Mouse (Mus musculus) right cerebral cortex, postnatal 10 days (tissue): Measurements from ENCODE around the gene Zgrf1.

Experiments
- DNase-seq, 2 experiments: peaks; one replicate each; pipeline ENCODE4 v3.0.0; 2021; ENCODE audit warnings: low spot score in 2 of 2

The Zgrf1 gene

DNA sequence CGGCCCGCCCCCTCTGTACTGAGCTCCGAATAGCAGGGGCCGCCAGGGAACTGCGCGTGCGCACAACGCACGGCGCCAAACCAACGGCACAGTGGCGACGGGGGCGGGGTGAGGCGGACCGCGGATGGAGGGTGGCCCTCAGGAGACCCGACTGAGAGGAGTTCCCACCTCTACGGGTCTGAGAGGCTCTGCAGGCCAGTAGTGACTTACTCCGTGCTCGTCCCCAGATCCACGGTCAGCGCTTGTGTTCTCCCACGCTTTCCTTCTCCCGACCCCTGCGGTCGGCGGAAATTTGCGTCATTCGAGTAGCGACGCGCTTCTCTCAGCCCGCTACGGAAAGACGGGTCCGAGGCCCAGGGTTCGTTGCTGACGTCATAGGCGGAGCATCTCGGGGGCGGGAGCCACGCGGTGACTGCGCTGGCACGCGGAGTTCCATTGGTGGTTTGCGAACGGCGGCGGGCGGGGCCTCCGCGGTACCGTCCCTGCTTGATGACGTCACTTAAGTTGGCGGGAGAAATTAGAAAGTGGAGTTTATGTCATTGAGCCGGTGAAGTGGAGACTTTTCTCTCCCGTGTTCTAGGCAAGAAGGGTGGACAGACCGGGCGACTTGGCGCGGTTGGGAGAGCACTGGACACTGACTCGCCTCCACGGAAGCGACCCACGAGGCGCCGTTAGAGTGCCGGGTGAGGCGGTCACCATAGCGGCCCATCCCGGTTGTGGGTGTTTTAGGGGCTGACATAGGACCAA is at the start of gene Zgrf1, which contains the start of gene Larp7:
Gene Zgrf1, plus strand, starts transcription at position 517 of the 747 bp plus-strand sequence.
Gene Larp7, minus strand, starts transcription at position 377 of the 747 bp plus-strand sequence.
- peak; percentile 99 to 100 for DNase-seq

DNA sequence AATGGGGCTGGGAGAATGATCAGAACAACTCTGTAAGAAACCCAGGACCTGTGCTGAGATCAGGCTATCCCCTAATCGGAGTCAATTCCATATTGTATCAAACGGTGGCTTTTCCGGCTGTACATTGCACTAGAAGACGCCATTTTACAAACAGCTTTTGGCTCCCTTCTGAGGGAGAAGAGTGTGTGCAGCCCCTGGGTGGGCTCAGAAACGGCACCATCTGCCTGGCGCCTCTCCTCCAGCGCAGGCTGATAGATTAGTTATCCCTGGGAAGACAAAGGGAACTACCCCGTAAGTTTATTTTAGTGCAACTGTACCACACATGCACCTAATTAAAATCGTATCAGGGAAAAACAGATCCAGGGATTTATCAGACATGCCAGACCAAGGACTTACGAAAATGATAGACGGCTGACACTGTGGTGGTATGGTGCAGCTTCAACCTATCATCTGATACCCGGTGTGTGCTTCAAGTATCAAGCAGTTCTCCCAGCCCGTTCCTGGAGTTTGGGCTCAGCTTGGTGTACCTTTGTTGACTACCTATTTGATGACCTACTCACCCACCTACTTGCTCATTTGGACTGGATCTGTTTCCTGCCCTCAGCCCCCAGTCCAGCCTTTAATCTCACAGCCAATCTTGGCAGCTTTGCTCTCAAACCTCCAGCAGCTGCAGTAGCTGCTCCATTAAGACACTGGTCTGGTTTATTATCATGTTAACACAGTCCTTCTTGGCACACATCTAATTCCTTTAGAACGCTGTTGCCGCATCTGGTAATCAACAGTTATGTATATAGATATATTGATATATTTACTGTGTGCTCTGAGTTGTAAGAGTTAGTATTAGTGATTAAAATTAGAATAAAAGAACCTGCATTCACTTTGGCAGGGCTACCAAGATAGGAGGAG is 45.2 kb upstream of the Zgrf1 start:
- DNase-seq = no peak

DNA sequence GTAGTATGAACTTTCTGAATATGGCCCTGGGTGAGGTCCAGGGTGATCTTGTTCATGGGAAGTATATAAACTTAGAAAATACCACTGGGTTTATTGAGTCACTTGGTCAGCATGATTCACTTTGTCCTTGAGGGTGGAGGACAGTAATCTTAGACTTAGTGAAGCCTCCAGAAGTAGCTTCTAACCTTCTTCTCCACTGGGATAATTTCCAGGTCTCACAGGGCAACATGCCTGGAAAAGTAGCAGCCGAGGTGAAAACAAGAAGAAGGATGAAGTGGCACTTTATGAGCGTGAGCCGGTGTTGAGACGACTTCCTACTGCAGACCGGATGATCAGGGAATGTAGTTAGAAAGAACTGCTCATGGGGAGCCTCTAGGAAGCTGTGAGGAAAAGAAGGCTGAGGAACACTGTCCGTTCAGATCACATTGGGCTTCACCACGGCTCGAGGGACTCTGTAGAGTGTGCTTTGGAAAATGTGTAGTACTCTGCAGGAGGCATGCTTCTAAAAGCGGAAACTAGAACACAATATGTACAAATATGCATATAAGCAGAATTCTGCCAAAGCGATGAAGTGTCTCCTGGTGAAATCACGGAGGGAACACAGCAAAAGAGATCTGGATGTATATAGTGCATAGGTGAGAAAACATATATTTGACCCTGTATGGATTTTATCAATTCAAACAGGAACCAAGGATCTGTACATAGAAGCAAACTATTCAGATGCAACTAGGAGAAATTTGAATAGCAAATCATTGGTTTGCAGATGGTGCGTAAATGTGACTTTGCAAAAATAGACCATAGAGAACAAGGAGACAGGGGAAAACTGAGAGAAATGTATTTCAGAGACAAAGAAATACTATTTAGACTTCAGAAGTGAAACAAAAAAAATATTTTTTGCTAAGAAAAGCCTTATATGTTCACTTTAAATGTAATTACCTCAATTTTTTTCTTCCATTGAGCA is 41.2 kb upstream of the Zgrf1 start:
- no peak for DNase-seq

DNA sequence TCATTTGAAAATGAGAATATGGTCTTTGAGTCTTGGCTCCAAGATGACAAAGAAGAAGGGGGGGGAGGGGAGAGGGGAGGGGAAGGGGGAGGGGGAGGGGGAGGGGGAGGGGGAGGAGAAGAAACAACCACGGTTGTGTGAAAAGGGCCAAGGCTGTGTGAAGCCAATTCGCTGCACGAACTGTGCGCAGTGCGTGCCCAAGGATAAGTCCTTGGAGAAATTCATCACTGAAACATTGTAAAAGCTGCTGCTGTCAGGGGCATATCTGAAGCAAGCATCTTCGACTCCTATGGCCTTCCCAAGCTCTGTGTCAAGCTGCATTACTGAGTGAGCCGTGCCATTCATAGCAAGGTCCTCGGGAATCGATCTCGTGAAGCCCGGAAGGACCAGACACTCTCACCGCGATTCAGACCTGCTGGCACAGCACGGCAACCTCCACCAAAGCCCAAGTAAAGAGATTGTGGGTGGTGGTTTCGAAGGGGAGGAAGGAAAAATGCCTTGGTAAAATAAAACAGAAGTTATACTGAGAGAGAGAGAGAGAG is 40.4 kb upstream of the Zgrf1 start:
- no peak for DNase-seq

DNA sequence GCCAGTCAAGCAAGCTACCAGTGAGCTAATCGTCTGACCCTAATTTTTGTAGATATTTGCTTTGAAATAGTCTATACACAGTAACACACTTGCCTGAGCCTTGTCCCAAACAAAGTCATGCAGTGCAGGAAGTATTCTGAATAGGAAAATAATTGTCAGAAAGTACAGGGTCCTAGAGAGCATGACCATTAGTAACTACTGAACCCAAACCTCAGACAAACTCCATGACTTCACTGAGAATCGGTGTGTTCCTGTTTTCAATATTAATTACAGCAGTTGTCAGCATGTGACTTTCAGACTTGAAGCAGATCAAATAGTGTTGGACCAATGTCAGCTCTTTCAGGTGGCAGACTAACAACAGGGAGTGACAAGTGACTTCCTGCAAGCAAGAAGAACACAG is 39.6 kb upstream of the Zgrf1 start:
- no peak for DNase-seq

DNA sequence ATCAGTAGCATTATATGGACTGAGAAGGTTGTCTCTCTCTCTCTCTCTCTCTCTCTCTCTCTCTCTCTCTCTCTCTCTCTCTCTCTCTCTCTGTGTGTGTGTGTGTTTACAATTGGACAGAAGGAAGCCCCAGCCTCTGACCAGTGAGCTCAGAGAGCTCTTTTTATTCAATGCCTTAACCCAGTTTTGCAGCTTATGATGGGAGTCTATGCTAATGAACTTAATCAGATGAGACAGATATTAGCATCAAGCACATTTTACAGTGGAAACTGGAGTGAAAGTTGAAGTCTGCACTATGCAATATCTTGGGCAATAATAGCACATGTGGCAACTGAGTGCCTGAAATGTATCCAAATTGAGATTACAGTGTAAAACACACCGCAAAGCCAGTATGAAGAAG is 38.0 kb upstream of the Zgrf1 start:
- no peak for DNase-seq

DNA sequence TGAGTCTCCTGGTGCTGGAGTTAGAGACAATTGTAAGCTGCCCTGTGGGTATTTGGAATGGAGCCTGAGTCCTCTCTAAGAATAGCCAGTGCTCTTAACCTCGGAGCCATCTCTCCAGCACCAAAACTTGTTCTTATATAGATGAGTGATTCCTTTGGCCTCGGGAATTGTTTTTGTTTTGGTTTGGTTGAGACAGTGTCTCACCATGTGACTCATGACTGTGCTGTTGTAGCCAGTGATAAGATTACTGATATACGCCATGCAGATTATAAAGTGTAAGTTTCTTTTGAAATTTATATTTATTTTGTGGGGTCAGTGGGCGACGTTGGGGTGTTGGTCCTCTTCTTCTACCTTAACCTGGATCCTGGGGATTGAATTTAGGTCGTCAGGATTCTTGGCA is 33.0 kb upstream of the Zgrf1 start:
- DNase-seq = no peak

DNA sequence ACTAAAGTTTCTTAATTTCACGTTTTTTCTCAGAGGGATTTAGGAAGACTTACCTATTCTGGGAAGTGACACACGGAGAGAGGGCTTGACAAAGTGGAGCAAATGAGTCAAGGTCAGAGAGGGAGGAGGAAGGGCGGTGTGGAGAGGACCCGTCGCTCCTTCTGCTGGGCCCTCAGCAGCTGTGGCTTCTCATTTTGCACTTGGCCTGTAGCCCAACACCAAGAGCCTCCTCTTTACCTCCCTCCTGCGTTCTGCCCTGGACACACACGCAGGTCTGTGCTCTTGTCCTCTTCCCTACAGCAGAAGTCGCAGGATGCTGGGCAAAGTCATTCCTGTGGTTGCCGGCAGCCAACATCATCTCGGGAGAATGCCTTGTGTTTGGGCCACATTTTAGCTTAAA is 32.1 kb upstream of the Zgrf1 start:
- no peak for DNase-seq

DNA sequence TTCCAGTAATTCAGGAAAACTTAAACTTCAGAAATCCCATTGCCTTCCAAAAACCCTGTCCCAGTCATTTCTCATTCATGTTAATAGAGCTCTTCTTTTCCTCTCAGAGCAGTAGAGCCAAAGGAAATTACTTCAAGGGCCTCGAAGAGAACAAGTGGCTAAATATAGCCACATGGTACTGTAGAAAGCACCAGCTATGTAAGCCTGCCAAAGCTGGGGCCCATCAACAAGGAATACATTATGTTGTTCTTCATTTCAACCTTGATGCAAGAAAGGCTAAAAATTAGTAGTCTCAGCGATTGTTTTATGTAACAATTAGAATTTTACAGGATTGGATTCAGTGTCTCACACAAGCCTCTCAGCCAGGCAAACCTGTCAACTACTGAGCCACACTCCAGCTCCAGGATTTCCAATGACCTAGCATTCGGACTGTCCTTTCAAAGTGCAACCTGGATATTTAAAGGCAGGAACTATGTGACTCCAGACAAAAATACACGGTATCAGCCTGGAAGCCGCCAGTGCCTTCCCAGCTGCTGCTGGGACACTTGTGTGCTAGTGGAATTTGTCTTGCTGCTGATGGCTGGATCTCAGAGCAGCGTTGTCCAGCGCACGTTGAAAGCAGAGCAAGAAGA is 28.0 kb upstream of the Zgrf1 start:
- DNase-seq = no peak

DNA sequence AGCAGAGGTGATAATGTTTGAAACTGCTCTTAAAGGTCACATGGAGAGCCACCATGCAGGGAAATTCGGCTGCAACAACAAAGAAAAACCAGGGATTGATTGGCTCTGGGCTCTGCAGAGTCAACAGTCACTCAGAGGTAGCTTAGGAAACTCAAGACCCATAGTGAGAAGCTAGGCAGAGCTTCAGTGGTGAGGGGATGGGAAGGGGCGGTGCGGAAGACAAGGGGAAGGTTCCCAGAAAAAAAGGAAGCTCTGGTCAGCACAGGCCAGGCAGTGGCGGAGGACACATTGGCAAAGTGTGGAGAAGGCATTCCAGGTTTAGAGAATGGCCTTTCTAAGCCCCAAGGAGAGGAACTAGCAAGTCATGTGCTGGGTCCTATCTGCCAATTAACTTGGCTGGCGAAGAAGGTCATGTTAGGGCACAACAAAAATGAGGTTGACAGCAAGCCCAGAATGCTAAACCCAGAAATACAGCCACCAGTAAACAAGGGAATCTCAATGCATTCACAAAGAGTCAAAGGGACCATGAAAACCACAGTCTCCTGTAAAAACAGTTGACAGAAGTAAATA is 25.7 kb upstream of the Zgrf1 start:
- peak; percentile 43 to 55 for DNase-seq

DNA sequence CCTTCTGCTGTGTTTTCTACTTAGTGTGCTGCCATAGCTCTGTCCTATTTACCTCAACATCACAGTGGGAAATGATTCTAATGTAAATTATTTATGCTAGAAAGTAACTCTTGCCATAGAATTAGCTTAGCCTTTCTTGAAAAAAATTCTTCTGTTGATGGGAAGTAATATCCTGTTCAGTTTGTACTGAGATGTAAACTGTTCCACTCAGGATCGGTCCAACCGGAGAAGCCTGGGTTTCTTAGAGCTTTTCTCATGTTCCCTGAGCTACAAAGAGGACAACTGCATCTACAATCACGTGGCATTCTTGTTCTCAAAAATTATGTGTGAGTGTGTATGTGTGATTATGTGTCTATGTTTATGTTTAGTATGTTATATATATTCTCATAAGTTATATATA is 24.1 kb upstream of the Zgrf1 start:
- DNase-seq = no peak

DNA sequence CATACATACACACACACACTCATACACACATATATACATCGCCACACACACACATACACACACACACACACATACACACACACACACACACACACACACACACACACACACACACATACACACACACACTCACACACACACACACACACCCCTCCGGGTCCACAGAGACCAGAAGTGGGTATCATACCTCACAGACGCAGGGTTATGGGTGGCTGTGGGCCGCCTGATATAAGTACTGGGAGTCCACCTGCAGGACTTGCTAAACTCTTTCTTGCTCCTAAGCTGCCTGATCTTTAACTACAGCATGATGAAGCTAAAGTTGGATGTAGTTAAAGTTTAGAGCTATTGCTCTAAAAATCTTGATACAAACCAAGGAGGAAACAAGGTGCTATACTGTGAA is 23.5 kb upstream of the Zgrf1 start:
- no peak for DNase-seq

DNA sequence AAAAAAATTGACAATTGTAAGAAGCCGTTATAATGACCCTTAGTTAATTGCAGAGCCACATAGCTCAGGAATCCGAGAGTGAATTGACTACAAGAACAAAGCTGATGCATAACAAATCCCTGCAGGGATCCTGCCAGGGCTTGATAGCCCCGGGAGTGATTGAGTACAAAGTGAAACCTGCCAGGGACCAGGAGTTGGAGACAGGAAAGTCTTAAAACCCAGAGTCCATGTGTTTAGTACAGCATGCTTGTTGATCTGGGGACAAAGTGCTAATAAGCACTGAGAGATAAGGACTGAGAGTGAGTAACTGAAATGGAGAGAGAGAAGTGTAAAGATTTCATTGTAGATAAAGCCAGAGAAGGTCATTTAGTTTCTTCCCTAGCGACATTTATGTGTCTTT is 23.0 kb upstream of the Zgrf1 start:
- DNase-seq = no peak

DNA sequence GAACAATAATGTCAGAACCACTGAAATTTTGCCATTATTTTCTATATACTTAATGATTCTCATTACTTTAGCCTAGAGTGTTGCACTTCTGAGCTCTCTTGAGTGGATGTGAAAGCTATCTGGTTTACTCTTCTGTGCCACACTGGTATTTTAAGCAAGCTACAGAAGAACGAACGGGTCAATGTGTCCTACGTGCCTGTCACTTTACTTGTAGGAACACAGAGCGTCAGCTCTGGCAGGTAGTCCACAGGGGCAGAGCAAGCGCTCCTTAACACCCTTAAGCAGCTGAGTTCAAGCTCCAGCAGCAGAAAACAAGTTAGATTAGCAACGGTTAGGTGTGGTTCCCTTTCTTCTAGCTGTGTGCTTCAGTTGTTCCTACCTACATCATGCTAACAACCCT is 14.1 kb upstream of the Zgrf1 start:
- no peak for DNase-seq

DNA sequence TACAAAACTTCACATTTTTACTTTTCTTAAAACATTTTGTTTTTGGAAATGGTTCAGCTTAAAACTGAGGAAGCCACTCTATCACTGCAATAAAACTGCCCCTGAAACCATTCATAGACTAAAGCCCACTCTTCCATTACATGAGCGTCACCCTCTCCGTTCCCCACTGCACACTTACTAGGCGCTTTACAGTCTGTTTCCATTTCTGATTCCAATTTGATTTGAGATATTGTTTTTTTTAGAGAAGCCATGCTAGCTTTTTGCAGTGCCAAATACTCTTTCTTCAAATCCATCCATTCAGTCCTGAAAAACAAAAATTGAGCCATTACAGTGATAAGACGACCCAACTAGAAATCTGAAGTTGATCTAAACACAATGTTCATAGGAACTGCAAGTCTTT is 9.3 kb upstream of the Zgrf1 start:
- no peak for DNase-seq

DNA sequence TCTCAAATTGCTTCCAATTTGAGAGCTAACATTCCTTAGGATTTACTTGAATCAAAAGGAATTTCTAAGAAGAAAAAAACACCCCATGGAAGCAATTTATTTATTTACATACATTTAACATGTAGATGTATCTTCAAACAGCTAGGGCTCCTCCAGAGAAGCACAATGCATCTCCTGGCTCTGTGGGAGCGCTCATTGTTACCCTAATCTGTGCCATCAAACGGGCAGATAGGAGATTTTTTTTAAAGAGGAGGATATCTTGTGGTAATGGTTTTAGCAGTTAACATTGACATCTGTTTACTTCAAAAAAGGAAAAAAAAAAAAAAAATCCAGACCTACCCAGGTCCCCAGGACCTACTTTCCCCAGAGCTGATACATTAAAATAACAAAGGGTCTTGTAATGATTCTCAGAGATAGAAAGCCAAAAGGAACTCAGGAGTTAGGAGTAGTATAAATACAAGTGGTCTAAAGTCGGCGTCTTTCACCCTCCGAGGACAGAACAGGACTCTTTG is 8.6 kb upstream of the Zgrf1 start:
- DNase-seq = no peak

DNA sequence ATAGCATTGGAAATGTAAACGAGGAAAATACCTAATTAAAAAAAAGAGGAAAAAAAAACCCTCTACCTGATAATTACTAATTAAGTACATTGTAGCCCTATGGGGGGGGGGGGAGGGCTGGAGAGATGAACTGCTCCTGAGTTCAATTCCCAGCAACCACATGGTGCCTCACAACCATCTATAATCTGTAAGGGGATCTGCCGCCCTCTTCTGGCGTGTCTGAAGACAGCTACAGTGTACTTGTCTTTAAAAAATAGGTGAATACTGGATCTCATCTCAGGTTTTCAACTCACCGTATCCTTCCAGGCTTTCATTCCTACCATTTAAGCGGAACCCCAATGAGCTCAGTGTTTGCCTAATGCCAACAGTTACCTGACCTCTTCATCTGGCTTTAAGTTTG is 5.4 kb upstream of the Zgrf1 start:
- DNase-seq = peak in 1 of 2 experiments; percentile 26

DNA sequence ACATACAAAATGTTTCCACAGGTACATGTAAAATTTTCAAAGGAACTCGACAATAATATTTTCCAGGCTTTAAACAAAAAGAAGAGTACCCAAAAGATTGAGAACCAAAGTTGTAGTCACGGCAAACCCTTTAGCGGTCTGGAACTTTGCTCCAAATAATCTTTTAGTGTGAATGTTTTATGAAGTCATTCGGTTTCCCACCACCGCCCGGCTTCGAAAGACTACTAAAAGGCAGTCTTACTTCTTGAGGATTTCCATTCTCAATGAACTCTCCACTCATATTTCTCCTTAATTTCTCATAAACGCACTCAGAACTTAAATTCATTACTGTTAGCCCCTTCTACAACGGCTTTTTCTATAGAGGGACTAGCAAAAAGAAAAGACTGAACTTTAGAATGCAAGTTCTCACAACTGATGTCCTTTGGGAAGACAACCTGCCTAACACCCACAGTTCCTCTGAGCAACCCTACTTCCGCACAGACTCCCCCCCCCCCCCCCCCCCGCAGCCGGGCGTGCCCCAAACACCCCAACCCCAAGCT is 786 bp upstream of the Zgrf1 start:
- no peak for DNase-seq

DNA sequence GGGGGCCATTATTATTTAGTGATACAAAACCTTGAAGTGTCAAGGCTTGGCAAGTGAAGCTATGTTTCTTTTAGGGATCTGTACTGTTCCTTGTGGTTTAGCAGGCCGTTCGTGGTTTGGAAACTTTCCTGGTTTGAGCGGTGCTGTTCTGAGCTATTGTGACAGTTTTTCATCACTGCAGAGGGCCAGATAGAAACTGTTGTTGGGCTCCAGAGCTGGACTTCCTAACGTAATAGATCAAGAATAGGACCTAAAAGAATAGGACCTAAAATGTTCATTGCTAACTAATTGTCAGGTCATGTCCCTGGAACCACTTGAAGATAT is 393 bp downstream of the Zgrf1 start:
- no peak for DNase-seq

DNA sequence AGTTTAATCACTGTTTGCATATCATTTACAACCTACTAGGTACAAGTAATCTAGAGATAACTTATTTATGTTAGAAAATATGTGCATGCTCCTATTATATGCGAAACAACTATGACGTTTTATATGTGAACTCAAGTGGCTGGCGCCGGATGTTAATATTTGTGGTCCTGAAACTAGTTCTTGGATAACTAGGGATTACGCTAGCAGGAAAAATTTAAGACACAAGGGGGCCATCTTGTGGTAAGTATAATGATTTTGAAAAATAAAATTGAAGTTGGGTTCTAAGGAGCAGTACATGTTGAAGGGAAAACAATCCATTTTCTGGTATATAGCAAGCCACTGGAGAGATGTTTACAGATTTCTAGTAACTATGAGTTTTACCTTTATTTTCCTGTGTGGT is 1.4 kb downstream of the Zgrf1 start:
- DNase-seq = no peak
